Mouse (Mus musculus) layer of hippocampus, adult 2 months (tissue): ENCODE measurements at regions not wholly inside any gene's neighbourhood (a gene's known extent, or its start where the extent isn't known, plus 50 kb on each side); places are given as distances from the start of the nearest gene placed in this dataset.
A peak's percentile ranks its signal among the peaks of the same experiment; 100 is the strongest.

Source experiments
- DNase-seq, 2 experiments: peaks; one replicate each; pipeline ENCODE4 v3.0.0; 2022; ENCODE audit warnings: low spot score in 2 of 2
- H3K27ac ChIP-seq: fragments of 200-600 bp; 2 replicates; pipeline ENCODE4 v1.8.1; 2022
- H3K4me3 ChIP-seq: fragments of 200-600 bp; 2 replicates; pipeline ENCODE4 v1.8.1; 2022; ENCODE audit warnings: mild to moderate bottlenecking
- CTCF ChIP-seq: fragments of 200-600 bp; conservative IDR thresholded peaks from 2 replicates; pipeline ENCODE4 v1.8.1; 2022; ENCODE audit warnings: antibody characterized with exemption, mild to moderate bottlenecking, moderate library complexity

GRCm38 (mm10) chr6:17201916-17202636, 78.9 kb upstream of the Cav2 start:
- DNase-seq: no peak
- no peak for TF ChIP-seq CTCF
- H3K27ac ChIP-seq: no peak overlapping the region
- no peak overlapping the region for H3K4me3 ChIP-seq

DNA sequence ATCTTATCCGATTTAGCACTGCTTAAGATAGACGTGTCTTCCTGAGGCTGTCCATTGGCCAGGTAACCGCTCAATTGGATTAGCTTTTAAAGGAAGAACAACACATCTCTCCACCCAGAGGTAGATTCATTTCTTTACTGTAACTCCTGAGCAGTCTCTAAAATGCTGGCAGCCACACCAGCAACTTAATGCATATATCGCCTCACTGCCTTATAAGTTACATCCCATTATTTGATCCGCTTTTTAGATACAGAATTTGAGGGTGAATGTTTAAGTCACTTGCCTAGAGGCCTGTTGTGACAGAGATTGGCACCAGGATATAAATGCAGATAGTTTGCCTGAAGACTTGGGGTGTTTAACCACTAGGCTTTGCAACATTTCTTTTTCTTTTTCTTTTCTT, 77.7 kb upstream of the Cav2 start:
- TF ChIP-seq CTCF: no peak
- H3K27ac ChIP-seq: no peak overlapping the region
- no peak for DNase-seq
- no peak overlapping the region for H3K4me3 ChIP-seq

- no peak for DNase-seq
- no peak for TF ChIP-seq CTCF
- Histone ChIP-seq H3K27ac (no peak overlapping the region), H3K4me3 (no peak overlapping the region)
Measured at GRCm38 (mm10) chr6:17203900-17204686, 76.9 kb upstream of the Cav2 start.

GRCm38 (mm10) chr6:17206932-17207331, 74.1 kb upstream of the Cav2 start:
- DNase-seq: no peak
- no peak overlapping the region for H3K4me3 ChIP-seq
- no peak for TF ChIP-seq CTCF
- H3K27ac ChIP-seq: no peak overlapping the region

- Histone ChIP-seq H3K4me3 (no peak overlapping the region), H3K27ac (no peak overlapping the region)
- no peak for TF ChIP-seq CTCF
- DNase-seq: no peak
Measured at GRCm38 (mm10) chr6:17209792-17210191, 71.2 kb upstream of the Cav2 start.

DNA sequence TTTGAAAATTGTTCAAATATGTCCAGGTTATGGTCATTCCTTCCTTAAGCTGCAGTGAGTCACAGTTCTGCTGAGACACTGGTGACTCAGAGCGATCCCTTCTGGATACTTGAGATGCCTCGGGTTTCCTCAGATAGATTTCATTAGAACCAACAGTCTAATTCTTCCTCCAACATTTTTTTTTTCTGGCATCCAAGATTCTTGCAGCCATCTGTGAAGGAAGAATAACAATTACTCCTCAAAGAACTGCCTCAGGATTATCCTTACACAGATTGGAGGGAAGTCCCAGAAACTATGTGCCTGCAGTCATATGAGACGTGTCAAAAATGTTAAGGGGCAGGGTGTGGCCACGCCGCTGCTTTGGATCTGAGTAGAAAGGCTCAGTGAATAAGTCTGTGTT, 69.6 kb upstream of the Cav2 start:
- Histone ChIP-seq H3K27ac (no peak overlapping the region), H3K4me3 (no peak overlapping the region)
- peak in 1 of 2 experiments; percentile 55 for DNase-seq
- TF ChIP-seq CTCF: no peak

GRCm38 (mm10) chr6:17214774-17215173, 66.2 kb upstream of the Cav2 start:
- Histone ChIP-seq H3K4me3 (no peak overlapping the region), H3K27ac (no peak overlapping the region)
- DNase-seq: no peak
- TF ChIP-seq CTCF: no peak

GRCm38 (mm10) chr6:17216442-17216841, 64.5 kb upstream of the Cav2 start:
- Histone ChIP-seq H3K4me3 (no peak overlapping the region), H3K27ac (no peak overlapping the region)
- TF ChIP-seq CTCF: no peak
- DNase-seq: no peak

- DNase-seq: no peak
- peak; percentile 17; the same call in 1 of the 2 replicates for TF ChIP-seq CTCF
- no peak overlapping the region for H3K27ac ChIP-seq
- no peak overlapping the region for H3K4me3 ChIP-seq
Measured at GRCm38 (mm10) chr6:17223744-17224143, 57.2 kb upstream of the Cav2 start.

DNA sequence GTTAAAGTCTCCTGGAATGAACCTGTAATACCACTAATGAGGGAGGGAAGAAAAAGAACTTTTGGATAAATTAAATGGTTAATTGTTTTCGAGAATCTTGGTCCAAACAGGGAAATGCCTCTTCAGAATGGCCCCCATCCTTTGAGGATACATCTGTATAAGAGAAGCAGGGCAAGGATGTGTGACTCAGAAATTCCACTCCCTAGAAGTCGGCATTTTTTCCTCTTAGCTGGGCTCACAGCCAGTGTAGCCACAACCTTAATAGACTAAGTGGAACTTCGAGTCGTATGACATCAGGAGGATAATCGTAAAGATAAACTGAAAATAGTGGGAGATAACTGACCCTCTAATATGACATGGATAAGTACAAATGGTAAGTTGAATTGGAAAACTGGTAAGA, 56.1 kb upstream of the Cav2 start:
- no peak for TF ChIP-seq CTCF
- Histone ChIP-seq H3K27ac (no peak overlapping the region), H3K4me3 (no peak overlapping the region)
- no peak for DNase-seq

DNA sequence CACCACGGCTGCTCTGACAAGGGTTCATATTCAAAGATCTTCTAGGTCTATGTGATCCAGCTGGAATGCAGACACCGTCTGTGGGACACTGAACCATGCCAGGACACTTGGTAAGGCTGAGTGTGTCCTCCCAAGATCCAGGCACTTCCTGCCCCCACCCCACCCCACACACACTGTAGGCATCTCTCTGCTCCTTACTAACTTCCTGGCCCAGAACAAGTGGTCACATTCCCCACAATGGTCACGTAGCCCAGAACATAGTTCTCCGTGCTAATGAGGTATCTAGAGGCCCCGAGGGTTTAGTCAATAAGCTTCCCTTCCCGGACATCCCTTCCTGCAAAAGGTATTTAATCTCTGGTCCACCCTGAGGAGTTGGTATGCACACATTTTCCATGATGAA, 54.5 kb upstream of the Cav2 start:
- H3K4me3 ChIP-seq: no peak overlapping the region
- H3K27ac ChIP-seq: no peak overlapping the region
- TF ChIP-seq CTCF: no peak
- no peak for DNase-seq
